Mouse (Mus musculus): ENCODE measurements at regions not wholly inside any gene's neighbourhood (a gene's known extent, or its start where the extent isn't known, plus 50 kb on each side); places are given as distances from the start of the nearest gene placed in this dataset.

DNA sequence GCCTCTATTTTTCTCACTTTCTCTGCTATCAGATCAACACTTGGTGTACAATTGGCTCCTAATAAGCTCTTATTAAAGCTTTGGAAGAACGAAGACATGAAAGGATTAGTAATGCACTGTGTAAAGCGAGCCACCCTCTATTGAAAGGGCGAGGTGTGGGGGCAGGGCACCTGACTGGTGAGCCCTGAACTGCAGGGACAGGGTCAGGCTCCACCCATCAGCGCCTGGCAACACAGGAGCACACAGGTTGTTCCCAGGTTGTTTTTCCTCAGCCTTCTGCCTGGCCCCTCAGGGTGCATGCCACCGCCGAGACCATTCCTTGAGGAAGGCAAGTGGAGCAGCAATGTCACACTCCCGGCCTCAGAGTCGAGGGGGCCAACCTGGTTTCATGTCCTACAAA, 87.3 kb upstream of the Synm start:
- TF ChIP-seq CTCF (IDR thresholded peaks at IDR 0.05; ENCODE audit: control insufficient read depth, insufficient read depth, insufficient read length) (no peak), MYOG (IDR thresholded peaks at IDR 0.05; ENCODE audit: control insufficient read depth, extremely low read depth, insufficient read length) (no peak), USF1 (IDR thresholded peaks at IDR 0.05; ENCODE audit: low read depth) (no peak), CEBPB (IDR thresholded peaks at IDR 0.05; ENCODE audit: low read depth) (no peak), FOSL1 (IDR thresholded peaks at IDR 0.05; ENCODE audit: insufficient read depth, low read length, poor library complexity, severe bottlenecking) (no peak), MYOD1 (IDR thresholded peaks at IDR 0.05; ENCODE audit: control insufficient read depth, insufficient read length, low read depth) (no peak), MAX (IDR thresholded peaks at IDR 0.05) (no peak)
